Mouse (Mus musculus) thymus, postnatal 0 days (tissue): ENCODE measurements at regions not wholly inside any gene's neighbourhood (a gene's known extent, or its start where the extent isn't known, plus 50 kb on each side); places are given as distances from the start of the nearest gene placed in this dataset. TPM values are rescaled to one million over a fixed set of nuclear protein-coding genes. Genes with fewer than 3 reads are reported as not detected.

ENCODE experiments used
- DNase-seq: peaks from one replicate; pipeline ENCODE4 v3.0.0-alpha.2; 2015; ENCODE audit warnings: low spot score
- microRNA-seq: library from miRNA; unstranded; fragments of <30 nt; microRNA quantifications from one replicate; pipeline ENCODE4, GENCODE M21; 2016; ENCODE audit warnings: borderline number of aligned reads

- no peak for DNase-seq
Measured at GRCm38 (mm10) chr4:93451357-93451756, 116.0 kb upstream of the Tusc1 start.

GRCm38 (mm10) chr4:93450831-93451230 lies 115.5 kb upstream of the Tusc1 start:
- DNase-seq = no peak

- no peak for DNase-seq
Measured at GRCm38 (mm10) chr4:93444666-93445065, 109.4 kb upstream of the Tusc1 start.

DNA sequence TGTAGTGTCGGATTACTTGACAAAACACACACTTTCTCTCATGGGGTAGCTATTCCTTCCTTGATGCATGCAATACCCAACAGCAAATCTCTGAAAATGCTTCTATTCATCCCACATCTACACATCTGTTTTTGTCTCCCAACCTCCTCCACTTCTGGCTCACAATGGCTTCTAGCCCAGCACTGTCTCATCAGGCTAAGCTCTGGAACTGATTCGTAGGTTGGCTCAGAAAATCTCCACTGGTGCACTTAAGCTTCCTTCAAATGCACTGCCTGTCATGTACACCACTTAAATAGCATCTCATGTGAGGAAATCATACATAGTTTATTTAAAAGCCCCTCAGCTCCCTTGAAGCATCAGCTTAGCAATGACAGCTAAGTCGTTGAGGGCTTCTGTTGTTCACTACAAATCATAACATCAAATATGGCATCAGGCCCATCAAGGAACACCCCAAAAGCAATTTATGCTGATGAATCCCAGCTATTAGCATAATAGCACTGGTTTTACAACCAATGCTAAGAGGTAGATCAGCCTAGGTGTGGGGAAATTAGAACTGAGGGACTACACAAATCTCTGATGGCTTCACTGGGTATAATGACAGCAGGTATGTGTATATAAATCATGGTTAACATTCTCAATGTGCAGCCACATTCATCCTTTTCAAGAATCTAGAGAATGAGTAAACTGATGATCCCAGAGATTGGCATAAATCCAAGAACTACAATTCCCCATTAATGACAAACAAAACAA lies 103.5 kb upstream of the Tusc1 start:
- DNase-seq = no peak

- no peak for DNase-seq
Measured at GRCm38 (mm10) chr4:93437386-93438130, 102.2 kb upstream of the Tusc1 start.

GRCm38 (mm10) chr4:93412695-93413094 lies 77.4 kb upstream of the Tusc1 start:
- no peak for DNase-seq

DNA sequence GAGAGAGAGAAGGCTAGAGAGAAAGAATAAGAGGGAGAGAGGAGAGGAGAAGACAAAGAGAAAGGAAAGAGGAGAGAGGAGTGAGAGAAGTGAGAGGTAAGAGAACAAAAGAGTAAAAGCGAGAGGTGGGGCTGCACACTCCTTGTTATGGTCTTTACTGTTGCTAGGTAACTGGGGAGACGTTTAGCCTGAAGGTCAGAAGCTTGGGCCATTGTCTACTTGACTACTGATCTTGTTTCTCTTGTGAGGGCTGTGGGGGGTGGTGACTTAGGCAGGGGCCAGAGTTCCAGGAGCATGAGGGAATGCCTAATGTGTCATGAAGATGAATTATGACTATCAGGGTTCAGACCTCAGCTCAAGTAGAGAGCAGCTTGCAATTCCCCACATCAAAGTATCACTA lies 71.6 kb upstream of the Tusc1 start:
- DNase-seq = no peak

- no peak for DNase-seq
Measured at GRCm38 (mm10) chr4:93400579-93400978, 65.3 kb upstream of the Tusc1 start.

Small RNAs in the stretch of these regions (microRNA-seq; reads per million reads assigned to microRNA genes)
- gene Gm22619 = not detected
